Mouse (Mus musculus) MN1 (cell line): ENCODE measurements around the gene Kcnk18.
A peak's percentile ranks its signal among the peaks of the same experiment; 100 is the strongest.

Experiments used
- DNase-seq: peaks from one replicate; pipeline ENCODE4 v3.0.0-alpha.2; 2016; ENCODE audit warnings: low spot score

Kcnk18 gene

DNA sequence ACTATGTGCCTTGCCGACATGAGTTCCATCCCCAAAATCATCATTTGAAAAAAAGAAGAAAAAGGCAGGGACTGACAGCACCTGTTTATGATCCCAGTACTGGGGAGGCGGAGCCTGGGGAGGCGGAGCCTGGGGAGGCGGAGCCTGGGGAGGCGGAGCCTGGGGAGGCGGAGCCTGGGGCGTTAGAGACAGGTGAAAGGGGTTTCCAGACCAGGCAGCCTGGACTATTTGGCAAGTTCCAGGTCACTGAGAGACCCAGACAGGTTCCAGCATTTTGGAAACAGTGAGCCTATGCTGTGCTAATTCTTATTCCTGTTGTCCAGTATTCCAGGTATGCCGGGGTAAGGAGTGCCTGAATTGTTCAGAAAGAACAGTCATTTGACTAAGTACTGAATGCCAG is at the start of gene Kcnk18:
Kcnk18 (plus strand) TSS at position 224 of the 400 bp plus-strand sequence.
- DNase-seq: no peak

DNA sequence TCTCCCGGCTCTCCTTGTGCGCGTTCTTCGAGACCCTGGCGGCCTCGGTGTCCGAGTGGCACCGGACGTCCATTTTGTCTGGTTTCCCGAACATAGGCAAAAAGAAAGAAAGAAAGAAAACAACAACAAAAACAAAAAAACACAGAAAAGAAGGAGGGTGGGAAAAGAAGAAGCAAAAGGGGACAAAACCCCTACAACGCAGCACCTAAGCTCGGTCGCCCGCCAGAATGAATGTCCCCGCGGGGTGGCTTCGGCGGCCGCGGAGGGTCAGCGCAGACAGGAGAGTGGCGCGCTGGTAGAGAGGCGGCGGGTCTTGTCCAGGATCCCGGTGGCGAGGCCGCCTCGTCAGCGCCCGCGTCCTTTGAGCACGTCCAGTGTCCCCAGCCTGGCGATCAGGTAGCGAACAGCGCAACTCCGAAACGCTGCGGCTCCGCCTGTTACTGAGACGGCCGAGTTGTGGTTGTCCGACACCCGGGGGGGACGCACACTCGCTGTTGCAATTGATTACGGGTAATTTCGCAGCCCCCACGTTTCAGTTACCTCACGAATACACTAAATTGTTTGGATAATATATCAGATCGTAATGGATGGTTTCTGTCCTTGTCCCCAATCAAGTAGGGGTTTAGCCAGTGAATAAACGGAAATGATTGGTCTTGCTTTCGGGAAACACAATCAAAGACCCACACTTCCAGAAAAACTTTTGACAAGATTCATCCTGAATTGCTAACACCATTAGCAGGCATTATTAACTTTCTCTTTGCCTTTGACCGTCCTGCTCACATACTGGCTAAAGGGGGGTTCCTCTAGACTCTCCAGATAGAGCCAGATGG is 48.9 kb upstream of the Kcnk18 start, which contains the start of gene Vax1:
Vax1 (minus strand) TSS at position 121 of the 830 bp plus-strand sequence.
- DNase-seq: peak; percentile 62

DNA sequence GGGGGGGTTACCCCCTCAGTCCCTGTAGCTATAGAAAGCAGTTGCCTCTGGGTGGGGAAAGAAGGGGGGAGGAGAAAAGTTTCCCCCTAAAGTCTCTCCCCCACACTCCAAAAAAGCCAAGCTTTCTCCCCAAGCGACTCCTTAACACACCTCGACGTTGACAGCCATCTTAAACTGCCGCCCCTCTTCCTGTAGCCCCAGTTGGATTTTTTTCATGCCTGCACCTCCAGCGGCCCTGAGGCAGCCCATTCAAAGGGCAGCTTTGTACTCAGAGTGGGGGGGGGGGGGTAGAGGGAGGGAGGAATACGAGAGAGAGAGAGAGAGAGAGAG is 48.3 kb upstream of the Kcnk18 start:
- no peak for DNase-seq

DNA sequence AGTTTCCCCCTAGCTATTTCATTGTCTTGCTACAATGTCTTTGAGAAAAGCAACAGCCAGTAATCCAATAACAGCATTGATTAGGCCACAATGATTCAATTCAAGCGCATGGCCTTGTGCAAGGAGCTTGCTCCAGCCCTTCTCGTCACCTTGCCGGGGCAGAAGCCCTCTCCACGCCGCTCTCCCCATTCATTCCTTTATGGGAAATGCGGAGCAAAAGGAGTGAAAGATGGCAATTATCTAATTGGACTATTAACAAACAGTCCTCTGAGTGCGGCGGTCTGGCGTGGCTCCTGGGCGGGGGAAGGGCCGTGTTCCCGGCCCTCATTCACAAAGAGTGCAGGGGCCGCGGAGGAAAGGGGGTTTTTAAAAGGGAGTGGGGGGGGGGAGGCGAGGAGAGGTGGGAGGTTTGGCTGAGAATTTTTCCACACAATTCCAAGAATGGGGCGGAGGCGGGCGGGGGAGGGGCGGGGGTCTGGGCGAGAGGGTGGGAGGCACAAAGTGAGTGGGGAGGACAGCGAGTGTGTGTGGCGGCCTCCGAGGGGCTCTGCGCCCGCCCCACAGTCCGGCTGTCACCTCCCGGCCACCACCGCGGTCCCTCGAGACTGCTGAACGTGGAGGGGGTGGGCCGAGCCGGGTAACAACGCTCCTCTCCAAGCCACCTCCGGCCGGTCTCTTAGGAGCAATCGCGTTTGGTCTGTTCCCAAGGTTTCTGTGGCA is 47.7 kb upstream of the Kcnk18 start:
- peak; percentile 42 for DNase-seq

DNA sequence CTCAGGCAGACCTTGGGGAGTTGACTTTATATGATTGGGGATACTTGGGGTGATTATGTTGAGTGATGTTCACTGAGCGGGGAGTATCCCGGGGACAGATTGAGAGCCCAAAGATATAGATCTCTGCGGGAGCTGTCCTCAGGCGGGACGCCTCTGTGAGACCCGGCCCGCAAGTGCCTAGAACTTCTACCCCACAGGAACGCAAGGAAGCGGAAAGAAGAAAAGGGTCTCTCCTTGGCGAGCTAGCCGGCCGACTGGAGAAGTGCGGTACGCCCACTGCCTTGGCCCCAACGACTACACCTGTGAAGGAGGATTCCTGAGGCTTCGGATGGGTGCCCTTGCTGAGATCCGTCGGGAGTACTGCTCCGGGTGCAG is 47.2 kb upstream of the Kcnk18 start:
- no peak for DNase-seq

GRCm38 (mm10) chr19:59172781-59173180 is 46.2 kb upstream of the Kcnk18 start:
- DNase-seq: peak; percentile 21

DNA sequence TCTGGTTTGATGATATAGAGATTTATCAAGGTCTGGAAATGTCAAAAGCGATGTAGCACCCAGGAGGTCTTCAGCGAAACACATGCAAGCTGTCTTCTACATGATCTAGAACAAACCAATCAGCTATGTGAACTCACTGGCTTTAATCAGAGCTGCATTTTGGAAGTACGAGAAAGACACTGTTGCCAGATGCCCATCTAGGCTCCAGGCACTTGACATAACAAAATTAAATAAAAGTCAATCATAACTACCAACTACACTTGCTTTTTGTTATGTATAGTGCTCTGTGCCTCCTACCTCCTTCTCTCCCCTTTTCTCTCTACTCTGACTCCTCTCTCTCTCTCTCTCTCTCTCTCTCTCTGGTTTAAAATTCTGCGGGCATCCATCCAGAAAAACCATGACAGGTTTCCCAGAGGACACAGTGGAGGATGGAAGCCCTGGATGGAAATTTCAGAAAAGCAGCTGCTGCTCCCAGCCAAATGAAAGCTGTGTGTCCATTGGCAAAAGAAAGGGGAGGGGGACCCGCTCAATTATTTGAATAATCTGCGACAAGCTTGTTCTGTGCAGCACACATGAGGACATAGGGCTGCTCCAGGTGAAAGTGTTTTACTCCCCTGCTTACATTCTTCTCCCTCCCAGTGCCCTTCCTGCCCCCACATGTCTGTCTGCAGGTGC is 45.5 kb upstream of the Kcnk18 start:
- DNase-seq: peak; percentile 59

DNA sequence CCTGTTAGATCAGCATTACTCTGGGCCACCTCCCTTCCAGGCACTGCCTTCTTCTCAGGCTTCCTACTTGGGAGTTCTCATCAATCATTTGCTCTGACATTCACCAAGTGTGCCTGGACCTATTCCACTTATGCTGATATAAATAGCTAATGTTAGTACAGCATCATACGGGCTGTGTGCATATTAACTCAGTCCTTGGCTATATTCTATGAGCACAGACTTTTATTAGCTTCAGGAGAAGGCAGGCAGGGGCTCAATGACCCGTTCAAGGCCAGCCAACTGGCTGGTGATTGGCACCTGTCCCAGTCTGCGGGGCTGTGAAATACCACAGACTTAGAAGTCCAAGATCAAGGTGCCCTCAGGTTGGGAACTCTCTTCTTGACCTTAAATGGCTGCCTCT is 35.0 kb upstream of the Kcnk18 start:
- DNase-seq: no peak

DNA sequence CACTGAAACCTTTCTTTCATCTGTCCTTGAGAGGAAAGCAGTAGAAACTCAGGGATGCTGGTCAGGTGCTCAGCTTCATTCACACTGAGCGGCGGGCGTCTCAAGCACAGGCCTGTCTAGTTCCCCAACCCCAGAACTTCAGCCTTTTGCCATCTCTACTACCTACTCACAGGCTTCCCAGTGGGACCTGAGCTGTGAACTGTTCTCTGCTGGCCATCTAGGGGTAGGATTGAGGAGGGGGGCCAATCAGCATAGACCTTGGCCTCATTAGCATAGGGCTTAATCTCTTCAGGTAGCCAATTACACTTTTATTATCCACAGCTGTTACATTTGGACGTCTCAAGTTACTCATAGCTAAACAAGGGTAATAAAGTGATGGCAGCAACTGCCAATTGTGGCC is 30.0 kb upstream of the Kcnk18 start:
- DNase-seq: no peak

DNA sequence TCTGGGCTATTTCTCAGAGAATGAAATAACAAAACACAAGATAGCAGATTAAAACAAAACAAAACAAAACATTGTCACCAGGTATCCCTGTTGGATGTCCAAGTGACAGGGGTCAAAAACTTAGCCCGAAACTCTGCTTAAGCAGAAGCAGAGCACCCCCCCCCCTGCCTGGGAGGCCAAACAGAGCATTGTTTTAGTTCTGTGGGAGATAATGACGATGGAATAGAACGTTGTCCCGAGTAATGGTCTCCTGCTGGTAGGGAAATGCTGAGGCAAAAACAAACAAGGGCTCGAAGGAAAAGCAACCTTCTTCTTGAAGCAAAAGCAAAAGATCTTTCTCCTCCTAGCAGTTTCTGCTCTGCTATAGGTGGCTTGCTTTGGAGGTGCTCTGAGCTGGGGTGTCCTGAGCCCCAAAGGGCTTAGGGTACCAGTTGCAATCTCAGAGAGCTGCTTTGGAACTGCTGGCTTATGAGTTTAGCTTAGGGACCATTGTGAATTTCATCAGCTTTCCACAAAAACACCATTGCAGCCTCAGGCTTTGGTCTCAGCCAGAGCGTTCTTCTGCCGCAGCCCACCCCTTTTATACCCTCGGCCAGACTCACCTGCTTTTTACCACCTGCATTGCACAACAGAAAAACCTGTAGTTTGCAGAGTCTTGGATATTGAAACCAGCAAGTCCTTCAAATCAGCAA is 28.4 kb upstream of the Kcnk18 start:
- DNase-seq: no peak

- no peak for DNase-seq
Observed at GRCm38 (mm10) chr19:59191123-59191505, 27.9 kb upstream of the Kcnk18 start.

- no peak for DNase-seq
Observed at GRCm38 (mm10) chr19:59192491-59192890, 26.5 kb upstream of the Kcnk18 start.

- no peak for DNase-seq
Observed at GRCm38 (mm10) chr19:59193456-59193855, 25.6 kb upstream of the Kcnk18 start.

DNA sequence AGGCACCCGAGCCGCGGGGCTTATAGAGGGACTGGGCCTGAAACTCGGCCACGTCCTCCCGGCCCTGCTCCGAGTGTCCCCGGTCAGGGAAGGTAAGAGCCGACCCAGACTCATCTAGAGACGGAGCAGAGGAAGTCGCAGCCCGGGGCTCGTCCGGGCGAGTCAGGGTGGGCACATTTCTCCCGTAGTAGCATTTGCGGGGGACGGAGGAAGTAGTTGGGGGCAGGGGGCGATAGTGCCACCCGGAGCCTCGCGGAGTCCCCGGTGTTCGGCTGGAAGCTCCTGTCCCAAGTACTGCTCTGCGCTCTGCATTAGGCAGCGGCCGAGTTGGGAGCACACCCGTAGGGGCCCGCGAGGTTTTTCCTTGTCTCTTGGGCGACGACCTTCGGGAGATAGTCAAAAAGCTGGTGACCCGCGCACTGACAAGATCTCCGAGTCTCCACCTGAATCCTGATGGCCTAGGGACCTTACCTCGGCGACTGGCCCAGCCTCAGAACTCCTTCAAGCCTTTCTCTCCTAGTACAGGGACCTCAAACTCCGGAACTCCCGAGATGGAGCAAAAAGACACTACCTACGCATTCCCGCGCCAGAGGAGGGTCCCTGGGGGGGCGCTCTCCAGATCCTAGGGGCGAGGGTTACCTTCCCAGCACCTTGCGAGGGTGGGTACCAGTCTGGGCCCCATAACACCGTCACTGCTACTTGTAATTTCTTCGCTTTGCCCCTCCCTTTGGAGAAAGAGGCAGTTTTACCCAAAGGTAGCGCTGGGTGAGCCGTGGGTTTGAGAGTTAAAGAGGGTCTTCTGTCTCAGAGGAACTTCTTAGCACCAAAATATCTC is 24.8 kb upstream of the Kcnk18 start:
- DNase-seq: peak; percentile 71

DNA sequence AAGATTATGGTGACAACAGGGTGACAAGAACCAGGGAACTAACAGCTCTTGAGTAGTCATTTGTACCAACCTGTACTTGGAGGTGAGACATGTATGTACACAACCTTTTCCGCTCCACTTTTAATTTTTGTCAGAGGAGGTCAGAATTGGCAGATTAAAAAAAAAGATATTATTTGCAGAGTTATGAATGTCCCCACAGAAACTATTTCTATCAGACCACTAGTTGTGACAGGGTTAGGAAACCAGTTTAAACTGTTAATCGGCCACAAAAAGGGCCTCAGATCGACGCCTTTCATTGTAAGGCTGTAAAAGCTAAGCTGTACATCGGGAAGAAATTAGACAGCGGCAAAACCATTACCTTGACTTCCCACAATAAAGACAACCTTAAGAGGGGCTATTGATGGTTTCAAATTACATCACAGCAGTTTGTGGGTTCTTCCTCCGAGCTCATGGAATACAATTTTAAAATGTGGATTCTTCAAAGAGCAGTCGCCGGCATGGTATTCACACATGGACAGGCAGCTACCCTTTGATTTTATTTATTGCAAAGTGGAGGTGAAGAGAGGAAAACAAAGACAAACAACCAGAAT is 23.7 kb upstream of the Kcnk18 start:
- DNase-seq: no peak

DNA sequence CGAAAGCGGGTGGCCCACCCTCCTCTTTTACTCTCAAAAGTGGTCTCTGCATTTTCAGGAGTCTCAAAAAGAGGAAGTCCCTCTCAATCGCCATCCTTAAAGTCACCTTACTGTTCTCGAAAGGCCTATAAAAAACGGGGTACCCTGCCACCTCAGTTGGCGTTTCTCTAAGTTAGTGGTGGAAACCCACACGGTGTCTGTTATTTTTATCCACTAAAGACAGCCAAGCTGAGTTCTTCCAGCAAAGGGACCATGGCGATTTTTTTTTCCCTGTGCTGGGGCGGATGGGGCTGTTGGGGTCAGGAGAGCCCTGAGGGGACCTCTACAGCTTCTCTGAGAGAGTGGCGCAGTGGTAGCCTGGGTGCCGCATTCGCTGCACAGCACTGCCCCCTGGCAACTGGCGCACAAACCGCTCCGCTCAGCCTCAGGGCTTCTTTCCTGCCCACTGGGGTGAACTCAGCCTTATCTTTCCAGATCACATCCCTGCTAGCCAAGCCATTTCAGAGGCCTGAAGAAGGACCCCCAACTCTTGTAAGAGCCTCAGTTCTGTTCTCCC is 22.8 kb upstream of the Kcnk18 start:
- DNase-seq: peak; percentile 65

DNA sequence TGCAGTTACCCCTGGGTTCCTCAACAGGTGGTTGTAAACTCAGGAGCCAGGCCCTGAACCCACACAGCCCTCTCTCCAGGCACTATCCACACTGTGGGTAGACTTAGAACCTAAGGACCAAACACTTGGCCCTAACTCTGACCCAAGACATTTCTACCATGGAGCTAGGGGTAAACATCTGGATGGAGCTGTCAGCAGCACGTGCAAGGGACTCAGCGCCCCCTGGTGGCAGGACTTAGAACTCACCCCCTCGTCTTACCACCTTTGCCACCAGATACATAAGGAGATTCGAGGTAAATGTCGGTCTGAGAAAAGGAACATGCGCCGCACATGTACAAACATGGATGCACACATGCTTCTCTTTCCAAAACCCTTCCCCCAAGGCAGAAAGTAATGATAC is 20.9 kb upstream of the Kcnk18 start:
- peak; percentile 71 for DNase-seq

GRCm38 (mm10) chr19:59208475-59208874 is 10.5 kb upstream of the Kcnk18 start:
- peak; percentile 81 for DNase-seq

GRCm38 (mm10) chr19:59208986-59209385 is 10.0 kb upstream of the Kcnk18 start:
- DNase-seq: no peak

DNA sequence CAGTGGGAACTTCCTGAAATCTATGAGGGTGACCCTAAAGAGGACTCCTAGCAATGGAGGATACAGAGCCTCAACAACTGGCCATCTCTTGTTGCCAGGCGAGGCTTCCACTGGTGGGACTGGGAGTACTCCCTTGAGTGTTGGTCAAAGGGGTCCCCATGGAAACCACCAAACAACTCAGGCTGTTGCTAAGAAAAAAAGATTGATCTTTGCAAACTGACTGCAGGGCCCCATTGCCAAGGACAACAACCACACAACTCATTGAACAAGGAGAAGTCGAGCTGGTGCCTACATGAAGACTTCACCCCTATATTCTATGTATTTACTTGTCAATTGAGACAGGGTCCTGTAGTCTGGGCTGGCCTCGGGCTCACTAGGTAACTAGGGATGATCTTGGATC is 2.1 kb upstream of the Kcnk18 start:
- DNase-seq: no peak

DNA sequence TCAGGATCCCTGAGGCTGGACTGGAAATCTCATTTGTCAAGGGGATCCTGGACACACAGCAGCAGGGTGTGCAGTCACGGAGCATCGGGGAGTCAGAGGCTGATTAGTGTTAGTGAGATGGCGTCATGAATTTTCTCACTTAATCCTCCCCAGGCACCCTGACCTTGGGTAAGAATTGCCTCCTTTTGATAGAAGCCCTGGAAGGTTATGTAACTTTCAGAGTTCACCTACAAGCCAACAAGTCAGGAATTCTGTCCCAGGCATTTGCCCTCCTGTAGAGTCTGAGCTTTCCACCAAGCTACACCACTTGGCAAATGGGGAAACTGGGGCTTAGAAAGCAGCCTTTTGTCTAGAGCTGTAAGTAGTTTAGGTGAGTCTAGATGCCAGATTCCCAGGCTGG is 2.1 kb downstream of the Kcnk18 start:
- DNase-seq: no peak
